ENCODE assay signal across 8 mouse cellular contexts in genomic region chr13:55211221-55212010, GRCm38 (mm10). TPM values are rescaled to one million over a fixed set of nuclear protein-coding genes. Genes with fewer than 3 reads are reported as not detected.
DNase-seq lines count a peak whose midpoint lies in the region; ATAC-seq and TF ChIP-seq lines count a peak whose summit lies in the region.

No protein-coding gene starts in this region.

- peak overlapping the region; percentile 86 for H3K4me2 ChIP-seq in lung, embryonic 15.5 days

- DNase-seq in MEL (ENCODE audit: low read depth, low spot score) = peak; percentile 51
- DNase-seq in cerebellum, adult 8-10 months = peak; percentile 84
- DNase-seq in forelimb bud, embryonic 11.5 days (ENCODE audit: low read depth, low spot score) = peak; percentile 96
- peak; percentile 59 for DNase-seq in layer of hippocampus, adult 9-10 months (ENCODE audit: low spot score)
- DNase-seq in ovary, postnatal 14 days (ENCODE audit: low spot score) = peak; percentile 77
- DNase-seq in thymus, postnatal 10 days (ENCODE audit: low spot score in 2 of 2) = peak; percentile 86 to 88

- 1% methylated on average over 33 of the region's 93 CpGs for WGBS in lung, embryonic 15.5 days

- peaks cover 0 to 10% of the 10 kb centered on the region in 2 experiments; a peak in 2 of 4 replicates for H3K4me1 ChIP-seq in MEL (ENCODE audit: control insufficient read depth in 1 of 2, insufficient read depth in 2 of 2, low read length in 2 of 2)
- peaks cover 47% of the 10 kb centered on the region for H3K4me1 ChIP-seq in lung, embryonic 15.5 days

- no peaks in the 10 kb centered on the region for H3K9me3 ChIP-seq in MEL (replicated peaks; ENCODE audit: insufficient read depth, low read length)
- H3K9me3 ChIP-seq in lung, embryonic 15.5 days = no peaks in the 10 kb centered on the region

- no peaks in the 10 kb centered on the region for H3K27me3 ChIP-seq in MEL (ENCODE audit: control insufficient read depth in 1 of 2, insufficient read depth in 2 of 2, low read length in 2 of 2)
- no peaks in the 10 kb centered on the region for H3K27me3 ChIP-seq in lung, embryonic 15.5 days

- H3K9ac ChIP-seq in MEL (ENCODE audit: control insufficient read depth, low read depth, low read length, poor library complexity, severe bottlenecking) = peak overlapping the region; percentile 97
- peak overlapping the region; percentile 90 for H3K9ac ChIP-seq in lung, embryonic 15.5 days

- H3K79me2 ChIP-seq in MEL (ENCODE audit: control insufficient read depth, insufficient read depth, low read length, poor library complexity) = peaks cover 9% of the 10 kb centered on the region

- ATAC-seq in hematopoietic stem cell, adult 5-6 weeks (replicated peaks in 1 of 2; ENCODE audit: insufficient read depth in 1 of 2, low FRiP score in 2 of 2, low TSS enrichment in 1 of 2, low read depth in 1 of 2, poor library complexity in 2 of 2, severe bottlenecking in 2 of 2) = peak; percentile 60 to 66
- peak; percentile 83 for ATAC-seq in lung, embryonic 15.5 days (ENCODE audit: borderline replicate concordance, extremely low read depth, low FRiP score, low TSS enrichment)

- TF ChIP-seq EP300 in MEL (IDR thresholded peaks at IDR 0.05; ENCODE audit: low read depth in 1 of 2, low read length in 2 of 2) = no peak

- H3K27ac ChIP-seq in MEL (ENCODE audit: control insufficient read depth, low read depth, low read length) = no peak overlapping the region
- H3K27ac ChIP-seq in lung, embryonic 15.5 days = peak overlapping the region; percentile 98

- H3K4me3 ChIP-seq in MEL (ENCODE audit: control insufficient read depth in 1 of 2, insufficient read depth in 1 of 2, low read depth in 2 of 2, low read length in 2 of 2) = peak overlapping the region; percentile 74 to 87; a peak in 3 of 4 replicates
- H3K4me3 ChIP-seq in lung, embryonic 15.5 days = peak overlapping the region; percentile 71

- H3K36me3 ChIP-seq in MEL (ENCODE audit: control insufficient read depth in 1 of 2, insufficient read depth in 2 of 2, low read length in 2 of 2) = peaks cover 0 to 16% of the 10 kb centered on the region in 2 experiments; a peak in 3 of 4 replicates
- peaks cover 26% of the 10 kb centered on the region for H3K36me3 ChIP-seq in lung, embryonic 15.5 days

- TF ChIP-seq RAD21 in MEL (IDR thresholded peaks at IDR 0.05; ENCODE audit: low read depth, low read length) = no peak

- no peak for TF ChIP-seq POLR2A in MEL (IDR thresholded peaks at IDR 0.05; ENCODE audit: control insufficient read depth in 1 of 2, insufficient read depth in 1 of 2, low read depth in 1 of 2, low read length in 2 of 2, poor library complexity in 1 of 2)

- TF ChIP-seq CTCF in MEL (IDR thresholded peaks at IDR 0.05 in 2 of 3, conservative IDR thresholded peaks at IDR 0.05 in 1 of 3; ENCODE audit: control insufficient read depth in 1 of 3, insufficient read depth in 1 of 3, low read depth in 2 of 3, low read length in 3 of 3, poor library complexity in 1 of 3, severe bottlenecking in 1 of 3) = no peak

TF ChIP-seq in MEL, 35 proteins besides CTCF, POLR2A, EP300 and RAD21:
- TF ChIP-seq GATA1 (IDR thresholded peaks at IDR 0.05; ENCODE audit: low read depth, low read length) = no peak
- TF ChIP-seq ZMIZ1 (IDR thresholded peaks at IDR 0.05; ENCODE audit: low read depth, low read length) = no peak
- no peak for TF ChIP-seq JUND (IDR thresholded peaks at IDR 0.05; ENCODE audit: low read depth, low read length)
- no peak for TF ChIP-seq BHLHE40 (IDR thresholded peaks at IDR 0.05; ENCODE audit: borderline replicate concordance, low read depth, low read length)
- TF ChIP-seq MAZ (IDR thresholded peaks at IDR 0.05; ENCODE audit: low read depth, low read length) = 0 out of 2 replicates have a peak, but pooled peaks have one; percentile 48
- no peak for TF ChIP-seq SMC3 (IDR thresholded peaks at IDR 0.05; ENCODE audit: low read depth, low read length)

RNA-seq across cellular contexts. Expression of gene Nsd1, which starts 1.8 kb away (rescaled TPM):
- 10.0 and 13.3 TPM in 2 replicates for total RNA-seq in MEL (2012; rRNA removed)
- polyA plus RNA-seq in MEL (2012; ENCODE audit: insufficient read depth in 1 of 2, insufficient read length in 2 of 2, low read depth in 1 of 2, low replicate concordance in 2 of 2, missing spikeins in 1 of 2) = 10 to 100 TPM in 1 of 2 experiments, 1 to 10 TPM in 1; 6.3 to 59.3 TPM
- 96.2 and 115 TPM in 2 replicates for total RNA-seq in hematopoietic stem cell, adult 5-6 weeks (2017)
- polyA plus RNA-seq in lung, embryonic 15.5 days (2015; fragmentation: Nextera tagmentation; extraction: Ambion mirVana) = 61.0 and 61.7 TPM in 2 replicates

RNA-seq across cellular contexts. Expression of gene Fgfr4, which starts 59.0 kb away (rescaled TPM):
- total RNA-seq in MEL (2012; rRNA removed) = not detected in 2 replicates
- not detected for polyA plus RNA-seq in MEL (2012; ENCODE audit: insufficient read depth in 1 of 2, insufficient read length in 2 of 2, low read depth in 1 of 2, low replicate concordance in 2 of 2, missing spikeins in 1 of 2)
- not detected in 2 replicates for total RNA-seq in hematopoietic stem cell, adult 5-6 weeks (2017)
- 19.9 and 20.2 TPM in 2 replicates for polyA plus RNA-seq in lung, embryonic 15.5 days (2015; fragmentation: Nextera tagmentation; extraction: Ambion mirVana)
